Mouse (Mus musculus) 3134 (cell line): ENCODE data around the gene Fbxl13.
A peak's percentile ranks its signal among the peaks of the same experiment; 100 is the strongest.
"Not testable (repeated sequence)": the region's sequence is repeated elsewhere in the genome, so short reads cannot be mapped to it uniquely, and the experiment has no call there.

Experiments used
- DNase-seq: peaks from one replicate; pipeline ENCODE4 v3.0.0-alpha.2; 2011; ENCODE audit warnings: low spot score; ENCODE audit not compliant: insufficient read length; ENCODE audit errors: extremely low read depth

Gene Fbxl13

DNA sequence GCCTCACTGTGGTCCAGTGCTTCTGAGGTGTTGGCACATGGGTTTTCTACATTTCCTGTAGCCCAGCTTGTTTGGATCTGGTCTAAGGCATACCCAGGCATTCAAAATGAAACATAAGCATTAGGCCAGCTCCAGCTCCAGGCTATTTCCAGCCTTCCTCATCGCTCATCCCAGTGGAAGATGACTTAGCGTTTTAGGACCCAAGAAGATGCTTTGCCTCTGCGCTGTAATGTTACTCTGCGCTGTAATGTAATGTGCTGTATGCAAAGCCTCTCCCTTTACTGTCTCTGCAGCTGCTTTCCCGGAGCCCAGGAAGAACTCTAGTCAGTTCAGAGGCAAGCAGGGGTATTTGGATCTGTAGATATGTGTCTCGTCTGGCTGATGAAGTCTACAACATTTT is 12.6 kb upstream of the Fbxl13 start:
- DNase-seq, result no peak

DNA sequence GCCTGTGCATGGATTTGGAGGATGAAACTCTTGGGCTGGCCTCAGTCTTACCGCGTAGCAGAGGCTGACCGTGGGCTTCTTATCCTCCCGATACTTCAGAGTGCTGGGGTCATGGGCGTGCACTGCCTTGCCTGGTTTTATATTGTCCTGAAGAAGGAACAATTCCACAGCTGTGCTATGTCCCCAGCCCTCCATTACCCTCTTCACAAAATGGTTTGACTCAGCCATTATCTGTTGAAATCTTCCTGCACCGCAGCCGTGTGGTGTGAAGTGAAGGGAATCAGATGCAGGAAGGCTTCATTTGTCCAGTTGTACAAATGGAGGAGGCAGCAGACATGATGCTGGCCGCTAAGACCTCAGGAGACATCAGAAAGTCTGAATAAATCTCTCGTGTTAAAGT is 11.5 kb upstream of the Fbxl13 start:
- no peak for DNase-seq

DNA sequence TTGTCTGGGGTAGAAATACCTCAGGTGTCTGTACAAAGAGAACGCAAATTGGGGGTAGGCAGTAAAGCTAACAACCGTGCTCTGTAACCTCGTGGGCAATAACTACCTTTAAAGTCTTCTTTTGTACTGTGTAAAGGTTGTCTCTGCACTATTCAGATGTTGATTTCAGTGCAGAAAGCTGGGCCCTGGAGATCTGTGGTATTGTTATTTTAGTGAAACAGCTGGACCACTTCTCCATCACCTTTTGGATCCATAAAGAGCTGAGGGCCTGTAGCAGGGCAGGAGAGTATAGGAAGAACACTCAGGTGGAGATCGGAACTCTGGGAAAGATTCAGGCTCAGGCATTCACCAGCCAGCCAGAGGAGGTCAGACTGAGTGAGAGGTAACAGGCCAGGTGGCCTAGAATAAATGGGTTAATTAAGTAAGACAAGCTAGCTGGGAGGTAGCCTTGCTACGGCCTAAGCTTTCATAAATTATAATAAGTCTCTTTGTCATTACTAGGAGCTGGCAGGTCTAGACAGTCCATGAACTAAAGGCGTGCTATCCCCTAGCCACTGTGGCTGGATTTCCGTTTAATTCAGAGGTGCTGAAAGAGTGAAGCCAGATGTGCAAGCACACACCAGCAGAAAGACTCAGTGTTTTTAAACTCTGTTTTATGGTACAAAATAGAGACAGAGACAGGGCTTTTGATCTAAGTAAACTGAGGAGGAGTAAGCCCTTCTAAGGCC is 6.6 kb upstream of the Fbxl13 start:
- DNase-seq, result no peak

GRCm38 (mm10) chr5:21650736-21651135 is 5.3 kb upstream of the Fbxl13 start:
- DNase-seq, result no peak

DNA sequence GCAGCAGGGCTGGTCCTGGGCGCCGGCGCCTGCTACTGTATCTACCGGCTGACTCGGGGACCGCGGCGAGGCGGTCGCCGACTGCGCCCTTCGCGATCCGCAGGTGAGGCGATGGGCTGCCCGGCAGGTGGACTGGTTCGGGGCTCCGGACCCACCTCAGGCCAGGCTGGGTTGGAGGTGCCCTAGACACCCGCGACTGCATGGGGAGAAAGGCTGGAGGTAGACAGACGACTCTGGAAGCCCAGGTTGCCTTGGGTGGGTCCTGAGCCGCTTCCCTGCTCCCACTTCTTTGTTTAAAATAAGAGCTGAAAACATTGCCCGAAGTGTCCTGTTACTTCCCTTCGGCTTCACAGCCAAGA is 678 bp upstream of the Fbxl13 start:
- DNase-seq, result no peak

GRCm38 (mm10) chr5:21644891-21645438 is 469 bp downstream of the Fbxl13 start:
- DNase-seq, result no peak

DNA sequence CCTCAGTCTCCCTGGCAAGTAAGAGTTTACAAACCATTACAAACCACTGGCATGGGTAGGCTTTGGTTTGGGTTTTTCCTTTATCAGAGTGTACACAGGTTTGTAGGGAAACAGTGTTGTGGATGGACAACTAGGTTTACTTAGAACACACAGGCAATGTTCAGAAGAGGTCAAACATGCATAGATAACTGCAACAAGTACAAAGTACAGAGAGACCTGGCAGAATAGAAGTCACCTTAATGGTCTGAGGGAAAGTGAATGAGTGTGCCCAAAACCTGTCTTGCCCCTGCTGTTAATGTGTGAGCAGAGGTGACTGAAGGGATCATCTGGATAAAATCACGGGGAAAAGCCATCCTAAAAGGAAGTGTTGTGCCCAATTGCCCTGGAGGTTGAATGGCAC is 1.8 kb downstream of the Fbxl13 start:
- no peak for DNase-seq

DNA sequence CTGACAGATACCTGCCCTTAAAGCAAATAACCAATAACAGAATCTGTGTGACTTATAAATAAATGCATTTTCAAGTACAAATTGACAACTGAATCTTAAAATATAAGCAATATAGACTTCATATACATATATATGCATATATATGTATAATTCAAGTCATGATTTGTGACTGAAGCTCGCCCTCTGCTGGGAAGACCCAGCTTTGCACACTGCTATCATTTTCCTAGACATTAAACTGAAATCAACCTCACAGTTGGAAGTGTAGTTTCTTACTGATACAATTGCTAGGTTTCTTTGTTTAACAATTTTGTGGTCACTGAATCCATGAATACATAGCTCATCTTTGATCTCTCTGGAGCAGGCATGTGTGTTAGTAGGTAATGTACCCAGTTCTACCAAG is 4.5 kb downstream of the Fbxl13 start:
- DNase-seq, result no peak

- DNase-seq, result no peak
Measured at GRCm38 (mm10) chr5:21625916-21626315, 19.5 kb downstream of the Fbxl13 start.

- no peak for DNase-seq
Measured at GRCm38 (mm10) chr5:21616450-21617009, 28.9 kb downstream of the Fbxl13 start.

DNA sequence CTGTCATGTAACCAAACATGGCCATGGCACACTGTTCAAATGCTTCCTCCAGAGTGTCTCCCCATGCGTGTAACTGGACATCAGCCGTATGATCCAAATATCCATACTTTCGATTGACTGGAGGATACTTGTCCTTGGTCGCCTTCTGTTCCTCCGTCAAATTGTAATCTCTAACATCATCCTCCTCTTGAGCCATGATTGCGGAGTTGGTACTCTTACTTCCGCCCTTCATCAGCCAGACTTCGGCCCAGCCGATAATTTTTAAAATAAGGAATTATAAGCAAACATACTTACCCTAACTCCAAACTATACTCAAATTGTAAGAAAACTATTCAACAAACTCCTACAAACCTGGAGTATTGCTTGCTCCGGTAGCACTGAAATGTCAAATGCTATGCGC is 31.1 kb downstream of the Fbxl13 start:
- DNase-seq, result not testable (repeated sequence)

- DNase-seq, result no peak
Measured at GRCm38 (mm10) chr5:21610996-21611395, 34.4 kb downstream of the Fbxl13 start.

- DNase-seq, result no peak
Measured at GRCm38 (mm10) chr5:21608311-21609304, 36.8 kb downstream of the Fbxl13 start.

DNA sequence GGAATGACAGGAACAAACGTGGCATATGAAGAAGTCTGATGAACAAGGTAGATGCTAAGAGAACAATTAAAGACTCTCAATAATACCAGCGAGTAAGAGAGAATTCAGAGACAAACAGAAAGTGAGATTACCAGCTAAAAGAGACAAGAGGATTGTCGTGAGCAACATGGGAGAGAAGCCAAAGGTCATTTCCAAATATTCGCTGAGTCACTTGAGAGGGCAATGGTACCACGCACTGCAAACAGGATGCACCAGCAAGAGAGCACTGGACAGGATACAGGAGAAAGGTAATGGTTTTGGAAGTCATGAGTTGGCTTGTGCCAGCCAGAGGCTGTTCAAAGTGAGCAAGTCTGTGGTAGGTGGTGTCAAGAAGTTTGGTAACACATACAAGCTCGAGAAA is 39.5 kb downstream of the Fbxl13 start:
- no peak for DNase-seq

DNA sequence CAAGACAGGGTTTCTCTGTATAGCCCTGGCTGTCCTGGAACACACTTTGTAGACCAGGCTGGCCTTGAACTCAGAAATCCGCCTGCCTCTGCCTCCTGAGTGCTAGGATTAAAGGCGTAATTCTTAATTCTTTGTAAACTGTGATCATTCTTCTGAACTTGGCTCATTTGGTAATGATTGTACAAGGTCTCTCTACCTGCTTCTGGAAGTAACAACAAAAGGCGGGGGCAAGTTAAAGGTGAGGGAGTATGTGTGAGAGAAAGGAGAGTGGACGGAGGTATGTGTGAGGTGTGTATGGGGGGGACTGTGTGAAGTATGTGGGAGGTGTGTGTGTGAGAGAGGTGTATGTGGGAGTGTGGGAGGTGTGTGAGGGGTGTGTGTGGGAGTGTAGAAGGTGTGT is 45.5 kb downstream of the Fbxl13 start:
- no peak for DNase-seq

DNA sequence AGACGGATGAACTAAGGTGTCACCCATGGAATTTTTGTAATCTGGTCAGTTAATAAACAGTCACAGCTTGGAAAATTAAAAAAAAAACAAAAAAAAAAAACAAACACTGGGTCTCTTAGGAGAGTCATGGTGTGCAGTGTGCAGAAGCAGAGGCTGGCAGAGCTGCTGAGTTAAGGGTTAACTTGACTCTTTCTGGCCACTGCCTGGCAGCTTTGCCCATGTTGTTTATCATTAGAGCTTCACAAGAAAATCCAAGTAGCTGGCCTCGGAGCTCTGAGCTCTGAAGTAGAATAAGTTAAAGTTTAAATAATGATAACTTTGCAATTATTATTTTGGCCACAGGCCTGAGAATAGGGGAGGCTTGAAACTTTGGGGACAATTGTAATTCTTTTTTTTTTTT is 45.9 kb downstream of the Fbxl13 start:
- DNase-seq, result not testable (repeated sequence)

- DNase-seq, result no peak
Measured at GRCm38 (mm10) chr5:21593201-21593709, 52.2 kb downstream of the Fbxl13 start.

GRCm38 (mm10) chr5:21592106-21592505 is 53.3 kb downstream of the Fbxl13 start:
- DNase-seq, result no peak

- DNase-seq, result no peak
Measured at GRCm38 (mm10) chr5:21588220-21588619, 57.2 kb downstream of the Fbxl13 start.

DNA sequence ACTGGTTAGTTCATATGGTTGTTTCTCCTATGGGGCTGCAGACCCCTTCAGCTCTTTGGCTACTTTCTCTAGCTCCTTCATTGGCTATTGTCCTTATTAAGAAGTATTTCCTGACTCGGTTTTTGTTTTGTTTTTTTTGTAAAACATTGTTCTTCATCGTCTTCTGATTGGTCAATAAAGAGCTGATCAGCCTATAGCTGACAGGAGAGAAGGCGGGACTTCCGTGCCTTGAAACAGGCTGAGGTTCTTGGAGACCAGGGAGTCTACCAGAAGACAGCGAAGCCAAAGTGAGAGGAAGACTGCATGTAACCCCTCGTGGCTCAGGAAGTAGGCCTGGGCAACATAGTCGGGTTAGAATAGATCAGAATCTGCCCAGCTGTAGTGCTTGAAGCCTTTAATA is 57.8 kb downstream of the Fbxl13 start:
- DNase-seq, result peak; percentile 25

- peak; percentile 61 for DNase-seq
Measured at GRCm38 (mm10) chr5:21586763-21587162, 58.7 kb downstream of the Fbxl13 start.
